Mouse (Mus musculus): Measurements from ENCODE around the gene Gm43738. TPM values are rescaled to one million over a fixed set of nuclear protein-coding genes. Genes with fewer than 3 reads are reported as not detected.

The Gm43738 gene
- polyA plus RNA-seq, 1 experiment from 2014 or later, result 0.11 TPM

DNA sequence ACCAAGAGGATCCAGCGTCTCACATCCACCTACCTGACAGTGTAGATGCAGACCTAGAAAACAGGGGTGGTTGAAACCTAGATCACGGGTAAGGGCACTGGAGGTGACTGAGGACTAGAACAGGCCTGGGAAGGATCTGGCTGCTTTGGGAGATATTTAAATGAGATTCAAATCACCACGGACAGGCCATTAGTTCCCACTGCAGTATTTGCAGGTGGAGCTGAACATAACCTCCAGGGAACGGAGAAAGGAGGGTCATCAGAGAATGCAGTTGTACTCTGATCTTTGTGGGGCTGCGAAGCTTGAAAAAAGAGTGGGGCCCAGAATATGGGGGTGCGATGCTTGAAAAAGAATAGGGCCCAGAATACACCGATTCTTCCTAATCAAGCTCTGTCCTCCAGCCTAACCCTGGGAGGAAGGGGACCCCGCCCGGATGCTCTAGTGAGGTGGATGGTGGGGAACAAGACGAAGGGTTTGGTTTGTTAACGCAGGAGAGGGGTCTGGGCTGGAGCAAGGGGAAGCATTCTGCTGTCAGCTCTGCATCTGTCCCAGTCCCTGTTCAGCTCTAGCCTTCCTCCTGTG is 8.3 kb downstream of the Gm43738 start:
- 18% methylated on average over 11 of the region's 11 CpGs for WGBS (ENCODE audit: insufficient replicate concordance)
- Histone ChIP-seq H3K27me3 (ENCODE audit: control insufficient read depth, insufficient read depth, low read depth, low read length) (peaks cover 26% of the 10 kb centered on the region), H3K4me2 (ENCODE audit: low read depth, low read length) (peak overlapping the region; percentile 49), H3K27ac (ENCODE audit: low read length) (no peak overlapping the region), H3K9me3 (replicated peaks; ENCODE audit: control insufficient read depth, low read length) (no peaks in the 10 kb centered on the region), H3K9ac (ENCODE audit: low read depth, low read length) (no peak overlapping the region), H3K36me3 (ENCODE audit: control insufficient read depth, insufficient read depth) (peaks cover 17% of the 10 kb centered on the region), H3K4me3 (ENCODE audit: low read depth, low read length) (peak overlapping the region; percentile 22), H3K4me1 (ENCODE audit: control insufficient read depth, low read depth, low read length) (peaks cover 40% of the 10 kb centered on the region)
- no peak for ATAC-seq (ENCODE audit: low read depth)

DNA sequence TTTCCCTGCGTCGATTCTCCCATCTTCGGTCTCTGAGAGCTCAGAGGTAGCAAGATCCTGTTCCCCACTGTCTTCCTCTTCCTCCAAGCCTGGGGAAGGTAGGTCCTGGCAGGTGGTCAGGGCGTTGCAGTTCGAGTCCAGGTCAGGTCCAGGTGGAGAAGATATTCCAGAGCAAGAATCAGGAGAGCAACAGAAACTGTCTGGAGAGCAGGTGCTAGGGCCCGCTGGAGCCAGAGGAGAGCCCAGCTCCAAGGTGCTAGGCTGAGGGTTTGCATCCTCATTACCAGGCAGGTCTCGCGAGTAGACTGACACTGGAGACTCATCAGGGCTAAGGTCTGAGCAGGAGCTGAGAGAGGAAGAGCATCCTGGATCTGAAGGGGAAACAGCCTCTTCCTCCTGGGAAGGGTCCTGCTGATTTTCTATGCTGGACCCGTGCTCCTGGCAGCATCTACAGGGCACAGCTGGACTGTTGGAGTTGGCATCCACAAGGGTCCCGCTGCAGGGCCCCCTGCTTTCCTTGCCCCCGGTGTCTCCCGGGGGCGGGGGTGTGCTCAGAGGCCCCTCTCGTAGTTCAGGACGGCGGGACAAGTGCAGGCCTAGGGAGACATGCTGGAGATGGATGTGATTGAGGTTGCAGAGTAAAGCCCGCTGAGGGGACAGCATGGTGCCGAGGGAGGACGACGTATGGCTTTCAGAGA is 8.9 kb downstream of the Gm43738 start:
- Histone ChIP-seq H3K36me3 (ENCODE audit: control insufficient read depth, insufficient read depth) (peaks cover 15% of the 10 kb centered on the region), H3K4me2 (ENCODE audit: low read depth, low read length) (no peak overlapping the region), H3K9ac (ENCODE audit: low read depth, low read length) (no peak overlapping the region), H3K4me1 (ENCODE audit: control insufficient read depth, low read depth, low read length) (peaks cover 41% of the 10 kb centered on the region), H3K4me3 (ENCODE audit: low read depth, low read length) (no peak overlapping the region), H3K9me3 (replicated peaks; ENCODE audit: control insufficient read depth, low read length) (no peaks in the 10 kb centered on the region), H3K27me3 (ENCODE audit: control insufficient read depth, insufficient read depth, low read depth, low read length) (peaks cover 26% of the 10 kb centered on the region), H3K27ac (ENCODE audit: low read length) (no peak overlapping the region)
- WGBS (ENCODE audit: insufficient replicate concordance), result 16% methylated on average over 20 of the region's 20 CpGs
- ATAC-seq (ENCODE audit: low read depth), result no peak

GRCm38 (mm10) chr3:89090694-89091655 is 9.9 kb downstream of the Gm43738 start:
- 1% methylated on average over 69 of the region's 74 CpGs for WGBS (ENCODE audit: insufficient replicate concordance)
- peaks cover 8% of the 10 kb centered on the region for H3K36me3 ChIP-seq (ENCODE audit: control insufficient read depth, insufficient read depth)

GRCm38 (mm10) chr3:89089882-89090591 is 10.9 kb downstream of the Gm43738 start:
- under 1% methylated on average over 39 of the region's 40 CpGs for WGBS (ENCODE audit: insufficient replicate concordance)

More at GRCm38 (mm10) chr3:89090694-89091655, 9.9 kb downstream of the Gm43738 start:
- Histone ChIP-seq H3K9ac (ENCODE audit: low read depth, low read length) (peak overlapping the region; percentile 72), H3K4me3 (ENCODE audit: low read depth, low read length) (peak overlapping the region; percentile 72), H3K4me2 (ENCODE audit: low read depth, low read length) (peak overlapping the region; percentile 100), H3K4me1 (ENCODE audit: control insufficient read depth, low read depth, low read length) (peaks cover 41% of the 10 kb centered on the region), H3K27ac (ENCODE audit: low read length) (no peak overlapping the region; the same call in 1 of the 2 replicates), H3K27me3 (ENCODE audit: control insufficient read depth, insufficient read depth, low read depth, low read length) (peaks cover 26% of the 10 kb centered on the region), H3K9me3 (replicated peaks; ENCODE audit: control insufficient read depth, low read length) (no peaks in the 10 kb centered on the region)
- peak; percentile 46 for ATAC-seq (ENCODE audit: low read depth)

DNA sequence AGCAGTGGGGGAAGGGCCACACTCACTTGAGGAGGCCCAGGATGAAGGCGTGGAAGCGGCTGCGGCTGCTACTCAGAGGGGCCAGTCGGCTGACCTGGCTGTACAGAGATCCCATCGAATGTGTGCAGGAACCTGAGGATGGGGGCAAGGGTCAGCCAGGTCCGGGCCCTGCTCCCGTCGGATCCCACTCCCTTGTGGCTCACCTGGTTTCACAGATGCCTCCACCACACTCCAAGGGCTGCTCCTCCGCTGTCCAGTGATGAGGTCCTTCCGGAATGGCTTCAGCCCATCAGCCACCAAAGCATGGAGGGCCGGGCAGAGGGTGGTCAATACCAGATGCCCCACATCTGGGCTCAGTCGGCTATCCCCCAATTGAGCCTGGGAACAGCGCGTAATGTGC is 11.9 kb downstream of the Gm43738 start:
- WGBS (ENCODE audit: insufficient replicate concordance), result 44% methylated on average over 14 of the region's 14 CpGs
- Histone ChIP-seq H3K9me3 (replicated peaks; ENCODE audit: control insufficient read depth, low read length) (no peaks in the 10 kb centered on the region), H3K27ac (ENCODE audit: low read length) (no peak overlapping the region), H3K4me1 (ENCODE audit: control insufficient read depth, low read depth, low read length) (peaks cover 41% of the 10 kb centered on the region), H3K27me3 (ENCODE audit: control insufficient read depth, insufficient read depth, low read depth, low read length) (peaks cover 26% of the 10 kb centered on the region), H3K4me3 (ENCODE audit: low read depth, low read length) (peak overlapping the region; percentile 72), H3K36me3 (ENCODE audit: control insufficient read depth, insufficient read depth) (no peaks in the 10 kb centered on the region), H3K9ac (ENCODE audit: low read depth, low read length) (no peak overlapping the region), H3K4me2 (ENCODE audit: low read depth, low read length) (peak overlapping the region; percentile 100)
- ATAC-seq (ENCODE audit: low read depth), result no peak

More at GRCm38 (mm10) chr3:89089882-89090591, 10.9 kb downstream of the Gm43738 start:
- Histone ChIP-seq H3K9me3 (replicated peaks; ENCODE audit: control insufficient read depth, low read length) (no peaks in the 10 kb centered on the region), H3K4me3 (ENCODE audit: low read depth, low read length) (peak overlapping the region; percentile 72), H3K9ac (ENCODE audit: low read depth, low read length) (peak overlapping the region; percentile 72), H3K4me2 (ENCODE audit: low read depth, low read length) (peak overlapping the region; percentile 100), H3K27ac (ENCODE audit: low read length) (peak overlapping the region; percentile 65; the same call in 1 of the 2 replicates), H3K27me3 (ENCODE audit: control insufficient read depth, insufficient read depth, low read depth, low read length) (peaks cover 26% of the 10 kb centered on the region), H3K36me3 (ENCODE audit: control insufficient read depth, insufficient read depth) (peaks cover 2% of the 10 kb centered on the region; the same call in 1 of the 2 replicates), H3K4me1 (ENCODE audit: control insufficient read depth, low read depth, low read length) (peaks cover 41% of the 10 kb centered on the region)
- peak; percentile 91 for ATAC-seq (ENCODE audit: low read depth)

DNA sequence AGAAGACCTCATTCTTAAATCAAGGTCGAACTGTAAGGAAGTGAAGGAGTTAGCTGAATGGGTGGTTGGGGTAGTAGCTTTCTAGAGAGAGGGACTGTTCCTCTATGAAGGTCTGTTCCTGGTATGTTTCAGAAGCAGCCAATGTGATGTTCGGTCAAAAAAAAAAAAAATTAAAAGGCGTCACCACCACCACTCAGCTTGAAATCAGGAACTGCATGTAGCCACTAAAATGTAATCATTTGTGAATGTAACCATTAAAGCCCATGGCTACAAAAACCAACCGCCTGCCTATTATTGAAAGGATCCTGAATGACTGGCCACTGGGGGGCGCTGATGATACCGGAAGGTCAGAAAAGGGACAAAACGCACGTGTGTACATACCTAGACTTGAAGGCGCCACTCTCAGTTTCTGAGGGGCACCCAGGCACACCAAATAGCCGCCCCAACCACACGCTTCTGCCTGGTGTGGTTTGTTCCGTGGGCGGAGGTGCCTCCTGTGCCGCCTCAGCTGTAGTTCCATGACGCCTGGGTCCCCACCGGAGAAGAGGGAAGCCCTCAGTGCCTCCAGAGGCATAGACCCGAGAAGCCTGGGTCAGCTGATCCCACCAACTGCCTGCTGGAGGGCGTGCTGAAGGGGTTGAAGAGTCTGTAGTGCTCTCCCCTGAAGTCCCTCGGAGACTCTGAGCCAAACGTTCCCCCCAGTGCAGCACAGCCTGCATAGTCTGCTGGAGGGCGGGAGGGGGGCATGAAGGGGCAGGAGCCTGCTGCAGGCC is 13.4 kb downstream of the Gm43738 start:
- Histone ChIP-seq H3K9ac (ENCODE audit: low read depth, low read length) (0 out of 2 replicates have a peak overlapping the region, but pooled peaks have one; percentile 4), H3K9me3 (replicated peaks; ENCODE audit: control insufficient read depth, low read length) (no peaks in the 10 kb centered on the region), H3K4me1 (ENCODE audit: control insufficient read depth, low read depth, low read length) (peaks cover 33% of the 10 kb centered on the region), H3K4me3 (ENCODE audit: low read depth, low read length) (no peak overlapping the region), H3K27me3 (ENCODE audit: control insufficient read depth, insufficient read depth, low read depth, low read length) (peaks cover 17% of the 10 kb centered on the region), H3K36me3 (ENCODE audit: control insufficient read depth, insufficient read depth) (no peaks in the 10 kb centered on the region), H3K4me2 (ENCODE audit: low read depth, low read length) (peak overlapping the region; percentile 45), H3K27ac (ENCODE audit: low read length) (no peak overlapping the region)
- no peak for ATAC-seq (ENCODE audit: low read depth)
- WGBS (ENCODE audit: insufficient replicate concordance), result 15% methylated on average over 21 of the region's 21 CpGs

DNA sequence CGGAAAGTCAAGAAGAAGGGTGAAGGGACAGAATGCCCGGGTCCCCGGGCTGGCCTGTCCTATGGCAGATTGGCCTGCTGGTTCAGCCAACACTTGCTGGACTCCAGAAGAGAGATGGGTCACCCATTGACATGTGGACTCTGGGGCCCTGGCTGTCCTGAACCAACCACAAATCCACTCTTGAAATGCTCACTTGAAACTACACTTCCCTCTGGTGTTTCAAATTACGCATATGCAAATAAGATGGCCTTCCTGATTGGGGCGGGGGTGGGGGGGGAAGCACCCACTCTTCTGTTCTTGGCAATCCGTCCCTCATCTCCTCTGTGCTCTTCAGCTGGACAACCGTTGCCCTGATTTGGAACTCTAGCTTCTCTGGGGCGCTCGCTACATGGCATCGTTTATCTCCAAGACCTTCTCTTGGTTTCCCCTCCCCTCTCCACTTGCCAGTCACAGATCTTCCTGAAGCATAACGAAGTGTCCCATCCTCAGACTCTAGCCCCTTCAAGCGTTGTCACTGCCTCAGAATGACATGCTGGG is 16.2 kb downstream of the Gm43738 start:
- Histone ChIP-seq H3K27ac (ENCODE audit: low read length) (no peak overlapping the region), H3K4me3 (ENCODE audit: low read depth, low read length) (no peak overlapping the region), H3K27me3 (ENCODE audit: control insufficient read depth, insufficient read depth, low read depth, low read length) (no peaks in the 10 kb centered on the region; the same call in 1 of the 2 replicates), H3K4me1 (ENCODE audit: control insufficient read depth, low read depth, low read length) (peaks cover 18% of the 10 kb centered on the region), H3K36me3 (ENCODE audit: control insufficient read depth, insufficient read depth) (no peaks in the 10 kb centered on the region), H3K9me3 (replicated peaks; ENCODE audit: control insufficient read depth, low read length) (no peaks in the 10 kb centered on the region), H3K4me2 (ENCODE audit: low read depth, low read length) (no peak overlapping the region), H3K9ac (ENCODE audit: low read depth, low read length) (no peak overlapping the region)
- 72% methylated on average over 12 of the region's 12 CpGs for WGBS (ENCODE audit: insufficient replicate concordance)
- no peak for ATAC-seq (ENCODE audit: low read depth)
